Mouse (Mus musculus): Measurements from ENCODE around the gene 1810009A15Rik. TPM values are rescaled to one million over a fixed set of nuclear protein-coding genes. Genes with fewer than 3 reads are reported as not detected.

Gene 1810009A15Rik
- polyA plus RNA-seq, 1 experiment, result 11.5 TPM

GRCm38 (mm10) chr19:8898576-8898975, 9.9 kb downstream of the 1810009A15Rik start:
- Histone ChIP-seq H3K4me3 (ENCODE audit: extremely low read depth, insufficient read depth, insufficient read length) (peak overlapping the region; percentile 89), H3K27me3 (ENCODE audit: control insufficient read depth, insufficient read depth, low read length) (no peaks in the 10 kb centered on the region), H3K27ac (ENCODE audit: insufficient read depth, low read length) (peak overlapping the region; percentile 87), H3K36me3 (ENCODE audit: control insufficient read depth, insufficient read depth, low read length) (peaks cover 7% of the 10 kb centered on the region), H3K4me1 (ENCODE audit: control insufficient read depth, insufficient read depth, insufficient read length) (peaks cover 4% of the 10 kb centered on the region; the same call in 1 of the 2 replicates)
- 2% methylated on average over 13 of the region's 13 CpGs for WGBS
- no peak for TF ChIP-seq POLR2A (IDR thresholded peaks at IDR 0.05; ENCODE audit: low read depth, low read length)
- TF ChIP-seq CTCF (IDR thresholded peaks at IDR 0.05; ENCODE audit: extremely low read depth, insufficient read depth, insufficient read length, insufficient replicate concordance), result no peak
- DNase-seq (ENCODE audit: low read depth in 1 of 2, low spot score in 2 of 2), result no peak

GRCm38 (mm10) chr19:8899079-8899478, 10.4 kb downstream of the 1810009A15Rik start:
- no peak for DNase-seq (ENCODE audit: low read depth in 1 of 2, low spot score in 2 of 2)
- no peak overlapping the region for H3K4me3 ChIP-seq (ENCODE audit: extremely low read depth, insufficient read depth, insufficient read length)
- TF ChIP-seq POLR2A (IDR thresholded peaks at IDR 0.05; ENCODE audit: low read depth, low read length), result no peak
- TF ChIP-seq CTCF (IDR thresholded peaks at IDR 0.05; ENCODE audit: extremely low read depth, insufficient read depth, insufficient read length, insufficient replicate concordance), result no peak
- WGBS, result 48% methylated on average over 3 of the region's 3 CpGs
- peaks cover 10% of the 10 kb centered on the region for H3K36me3 ChIP-seq (ENCODE audit: control insufficient read depth, insufficient read depth, low read length)
- no peaks in the 10 kb centered on the region for H3K27me3 ChIP-seq (ENCODE audit: control insufficient read depth, insufficient read depth, low read length)
- H3K27ac ChIP-seq (ENCODE audit: insufficient read depth, low read length), result no peak overlapping the region
- H3K4me1 ChIP-seq (ENCODE audit: control insufficient read depth, insufficient read depth, insufficient read length), result peaks cover 4% of the 10 kb centered on the region; the same call in 1 of the 2 replicates

DNA sequence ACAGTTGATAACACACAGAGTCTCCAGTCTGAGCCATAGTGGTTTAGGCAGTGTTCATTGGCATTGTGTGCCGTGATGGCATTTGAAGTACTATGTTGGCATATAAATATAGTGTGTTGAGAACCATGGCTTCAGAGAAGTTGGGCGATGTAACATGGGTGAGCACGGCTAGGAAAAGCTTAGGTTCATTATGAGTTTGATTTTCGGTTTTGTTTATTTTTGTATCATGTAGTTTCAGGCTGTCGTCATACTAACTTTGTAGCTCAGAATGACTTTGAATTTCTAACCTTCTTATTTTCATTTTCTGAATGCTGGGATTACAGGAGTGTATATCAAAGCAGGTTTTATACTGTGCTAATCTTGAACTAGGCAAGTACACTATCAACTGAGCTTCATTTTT, 14.8 kb downstream of the 1810009A15Rik start:
- no peak overlapping the region for H3K27ac ChIP-seq (ENCODE audit: insufficient read depth, low read length)
- H3K4me3 ChIP-seq (ENCODE audit: extremely low read depth, insufficient read depth, insufficient read length), result no peak overlapping the region
- H3K4me1 ChIP-seq (ENCODE audit: control insufficient read depth, insufficient read depth, insufficient read length), result no peaks in the 10 kb centered on the region
- H3K36me3 ChIP-seq (ENCODE audit: control insufficient read depth, insufficient read depth, low read length), result peaks cover 39% of the 10 kb centered on the region
- 94% methylated on average over 5 of the region's 5 CpGs for WGBS
- no peak for DNase-seq (ENCODE audit: low read depth in 1 of 2, low spot score in 2 of 2)
- TF ChIP-seq CTCF (IDR thresholded peaks at IDR 0.05; ENCODE audit: extremely low read depth, insufficient read depth, insufficient read length, insufficient replicate concordance) (no peak), POLR2A (IDR thresholded peaks at IDR 0.05; ENCODE audit: low read depth, low read length) (no peak)
- H3K27me3 ChIP-seq (ENCODE audit: control insufficient read depth, insufficient read depth, low read length), result no peaks in the 10 kb centered on the region

- Histone ChIP-seq H3K4me3 (ENCODE audit: extremely low read depth, insufficient read depth, insufficient read length) (no peak overlapping the region), H3K27ac (ENCODE audit: insufficient read depth, low read length) (no peak overlapping the region), H3K27me3 (ENCODE audit: control insufficient read depth, insufficient read depth, low read length) (no peaks in the 10 kb centered on the region), H3K36me3 (ENCODE audit: control insufficient read depth, insufficient read depth, low read length) (peaks cover 72% of the 10 kb centered on the region), H3K4me1 (ENCODE audit: control insufficient read depth, insufficient read depth, insufficient read length) (no peaks in the 10 kb centered on the region)
- WGBS, result 91% methylated on average over 6 of the region's 6 CpGs
- DNase-seq (ENCODE audit: low read depth in 1 of 2, low spot score in 2 of 2), result no peak
- TF ChIP-seq POLR2A (IDR thresholded peaks at IDR 0.05; ENCODE audit: low read depth, low read length), result no peak
- TF ChIP-seq CTCF (IDR thresholded peaks at IDR 0.05; ENCODE audit: extremely low read depth, insufficient read depth, insufficient read length, insufficient replicate concordance), result no peak
These were observed 19.9 kb downstream of the 1810009A15Rik start for GRCm38 (mm10) chr19:8908531-8908930.

- 97% methylated on average over 5 of the region's 5 CpGs for WGBS
These were observed 23.2 kb downstream of the 1810009A15Rik start for GRCm38 (mm10) chr19:8911810-8912209.

GRCm38 (mm10) chr19:8914212-8914611, 25.6 kb downstream of the 1810009A15Rik start:
- H3K27ac ChIP-seq (ENCODE audit: insufficient read depth, low read length), result no peak overlapping the region
- no peaks in the 10 kb centered on the region for H3K27me3 ChIP-seq (ENCODE audit: control insufficient read depth, insufficient read depth, low read length)
- peaks cover 64% of the 10 kb centered on the region for H3K36me3 ChIP-seq (ENCODE audit: control insufficient read depth, insufficient read depth, low read length)
- DNase-seq (ENCODE audit: low read depth in 1 of 2, low spot score in 2 of 2), result no peak
- no peak for TF ChIP-seq POLR2A (IDR thresholded peaks at IDR 0.05; ENCODE audit: low read depth, low read length)
- no peak for TF ChIP-seq CTCF (IDR thresholded peaks at IDR 0.05; ENCODE audit: extremely low read depth, insufficient read depth, insufficient read length, insufficient replicate concordance)
- no peaks in the 10 kb centered on the region; the same call in 1 of the 2 replicates for H3K4me1 ChIP-seq (ENCODE audit: control insufficient read depth, insufficient read depth, insufficient read length)
- WGBS, result 88% methylated on average over 3 of the region's 3 CpGs
- no peak overlapping the region for H3K4me3 ChIP-seq (ENCODE audit: extremely low read depth, insufficient read depth, insufficient read length)

More at GRCm38 (mm10) chr19:8911810-8912209, 23.2 kb downstream of the 1810009A15Rik start:
- Histone ChIP-seq H3K4me1 (ENCODE audit: control insufficient read depth, insufficient read depth, insufficient read length) (no peaks in the 10 kb centered on the region), H3K27ac (ENCODE audit: insufficient read depth, low read length) (no peak overlapping the region), H3K4me3 (ENCODE audit: extremely low read depth, insufficient read depth, insufficient read length) (no peak overlapping the region), H3K27me3 (ENCODE audit: control insufficient read depth, insufficient read depth, low read length) (no peaks in the 10 kb centered on the region), H3K36me3 (ENCODE audit: control insufficient read depth, insufficient read depth, low read length) (peaks cover 80% of the 10 kb centered on the region)
- TF ChIP-seq POLR2A (IDR thresholded peaks at IDR 0.05; ENCODE audit: low read depth, low read length), result no peak
- TF ChIP-seq CTCF (IDR thresholded peaks at IDR 0.05; ENCODE audit: extremely low read depth, insufficient read depth, insufficient read length, insufficient replicate concordance), result no peak
- DNase-seq (ENCODE audit: low read depth in 1 of 2, low spot score in 2 of 2), result no peak

- Histone ChIP-seq H3K4me1 (ENCODE audit: control insufficient read depth, insufficient read depth, insufficient read length) (peaks cover 7% of the 10 kb centered on the region), H3K27me3 (ENCODE audit: control insufficient read depth, insufficient read depth, low read length) (no peaks in the 10 kb centered on the region)
- TF ChIP-seq POLR2A (IDR thresholded peaks at IDR 0.05; ENCODE audit: low read depth, low read length) (no peak), CTCF (IDR thresholded peaks at IDR 0.05; ENCODE audit: extremely low read depth, insufficient read depth, insufficient read length, insufficient replicate concordance) (no peak)
These were observed 30.3 kb downstream of the 1810009A15Rik start for GRCm38 (mm10) chr19:8919000-8919399.

More at GRCm38 (mm10) chr19:8919000-8919399, 30.3 kb downstream of the 1810009A15Rik start:
- H3K36me3 ChIP-seq (ENCODE audit: control insufficient read depth, insufficient read depth, low read length), result peaks cover 29% of the 10 kb centered on the region
- H3K27ac ChIP-seq (ENCODE audit: insufficient read depth, low read length), result peak overlapping the region; percentile 53
- no peak for DNase-seq (ENCODE audit: low read depth in 1 of 2, low spot score in 2 of 2)
- 44% methylated on average over 3 of the region's 3 CpGs for WGBS
- no peak overlapping the region for H3K4me3 ChIP-seq (ENCODE audit: extremely low read depth, insufficient read depth, insufficient read length)
